Mouse (Mus musculus) stomach, adult 2 months (tissue): ENCODE results near the gene Gpnmb. TPM values are rescaled to one million over a fixed set of nuclear protein-coding genes. Genes with fewer than 3 reads are reported as not detected.

Experiments used
- polyA plus RNA-seq: library from polyadenylated mRNA; depleted of rRNA; stranded (reverse); fragments of >200 nt; gene quantifications from 2 replicates; pipeline ENCODE4 v1.2.3, GENCODE M21; 2012; rRNA removed

Gene Gpnmb
- 6.2 and 15.1 TPM in 2 replicates for polyA plus RNA-seq

DNA sequence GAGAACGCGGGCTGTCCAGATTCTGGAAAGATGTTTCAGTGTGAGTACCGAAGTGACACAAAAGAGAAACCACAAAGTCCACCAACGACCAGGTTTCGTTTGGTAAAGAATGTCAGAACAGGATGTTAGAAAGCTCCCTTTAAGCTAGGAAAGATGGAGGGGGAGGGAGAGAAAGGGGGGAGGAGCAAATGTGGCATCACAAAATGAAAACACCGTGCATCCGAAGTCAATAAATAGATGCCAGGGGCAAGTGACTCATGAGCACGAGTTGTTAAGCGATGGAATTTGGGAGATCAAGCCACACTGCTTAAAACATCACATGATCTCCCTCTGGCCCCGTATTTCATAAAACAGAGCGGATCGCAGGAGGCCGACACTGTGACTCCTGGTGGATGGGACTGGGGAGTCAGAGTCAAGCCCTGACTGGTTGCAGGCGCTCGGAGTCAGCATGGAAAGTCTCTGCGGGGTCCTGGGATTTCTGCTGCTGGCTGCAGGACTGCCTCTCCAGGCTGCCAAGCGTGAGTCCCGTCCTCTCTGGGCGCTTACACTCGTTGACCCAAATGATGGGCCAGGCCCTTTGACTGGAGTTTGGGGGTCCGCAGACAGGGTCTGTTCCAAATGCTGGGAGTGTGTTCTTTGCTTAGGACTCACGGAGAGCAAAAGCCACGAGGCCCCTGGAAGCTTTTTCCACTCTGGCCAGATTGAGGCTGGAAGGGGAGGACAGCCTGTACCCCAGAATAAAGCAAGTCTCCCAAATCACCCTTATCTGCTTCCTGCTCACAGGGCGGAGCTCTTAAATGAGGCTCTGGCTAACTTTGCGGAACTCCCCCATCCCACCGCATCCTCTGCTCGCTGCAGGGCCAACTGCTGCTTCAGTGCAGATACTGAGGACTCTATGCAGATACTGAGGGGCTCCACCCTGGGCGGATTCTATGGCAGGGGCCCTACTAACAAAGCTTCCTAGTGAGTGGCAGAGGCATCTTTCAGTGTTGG lies at the start of gene Gpnmb:
Gene Gpnmb, plus strand, starts transcription at position 272 of the 993 bp plus-strand sequence.

GRCm38 (mm10) chr6:49073304-49074116 lies 37.2 kb downstream of the Gpnmb start, which contains the start of gene Malsu1:
Gene Malsu1 (plus strand): TSS chr6:49073795.

Other genes starting within 250 kb of the Gpnmb start
- 59.3 and 80.5 TPM in 2 replicates for gene Tmem176a, start 195.6 kb upstream of the Gpnmb start, polyA plus RNA-seq
- gene Tmem176b, start 195.1 kb upstream of the Gpnmb start, polyA plus RNA-seq = 108 and 110 TPM in 2 replicates
- 0.11 and 0.17 TPM in 2 replicates for gene Aoc1, start 163.7 kb upstream of the Gpnmb start, polyA plus RNA-seq
- not detected in 2 replicates for gene 1600015I10Rik, start 106.7 kb upstream of the Gpnmb start, polyA plus RNA-seq
- not detected in 2 replicates for gene Doxl2, start 61.6 kb upstream of the Gpnmb start, polyA plus RNA-seq
- not detected in 2 replicates for gene Svs1, start 49.7 kb upstream of the Gpnmb start, polyA plus RNA-seq
- 9.5 and 13.3 TPM in 2 replicates for gene Malsu1, start 37.2 kb downstream of the Gpnmb start, polyA plus RNA-seq
- not detected in 2 replicates for gene Igf2bp3, start 178.4 kb downstream of the Gpnmb start, polyA plus RNA-seq
- 5.1 and 6.9 TPM in 2 replicates for gene Tra2a, start 227.5 kb downstream of the Gpnmb start, polyA plus RNA-seq